Mouse (Mus musculus): ENCODE measurements around the gene Triap1. TPM values are rescaled to one million over a fixed set of nuclear protein-coding genes. Genes with fewer than 3 reads are reported as not detected.
"Not testable (repeated sequence)": the region's sequence is repeated elsewhere in the genome, so short reads cannot be mapped to it uniquely, and the experiment has no call there.

The Triap1 gene
- 39.1 and 43.1 TPM in 2 replicates for total RNA-seq (2015)
- total RNA-seq (2017) = 17.7 and 25.3 TPM in 2 replicates

DNA sequence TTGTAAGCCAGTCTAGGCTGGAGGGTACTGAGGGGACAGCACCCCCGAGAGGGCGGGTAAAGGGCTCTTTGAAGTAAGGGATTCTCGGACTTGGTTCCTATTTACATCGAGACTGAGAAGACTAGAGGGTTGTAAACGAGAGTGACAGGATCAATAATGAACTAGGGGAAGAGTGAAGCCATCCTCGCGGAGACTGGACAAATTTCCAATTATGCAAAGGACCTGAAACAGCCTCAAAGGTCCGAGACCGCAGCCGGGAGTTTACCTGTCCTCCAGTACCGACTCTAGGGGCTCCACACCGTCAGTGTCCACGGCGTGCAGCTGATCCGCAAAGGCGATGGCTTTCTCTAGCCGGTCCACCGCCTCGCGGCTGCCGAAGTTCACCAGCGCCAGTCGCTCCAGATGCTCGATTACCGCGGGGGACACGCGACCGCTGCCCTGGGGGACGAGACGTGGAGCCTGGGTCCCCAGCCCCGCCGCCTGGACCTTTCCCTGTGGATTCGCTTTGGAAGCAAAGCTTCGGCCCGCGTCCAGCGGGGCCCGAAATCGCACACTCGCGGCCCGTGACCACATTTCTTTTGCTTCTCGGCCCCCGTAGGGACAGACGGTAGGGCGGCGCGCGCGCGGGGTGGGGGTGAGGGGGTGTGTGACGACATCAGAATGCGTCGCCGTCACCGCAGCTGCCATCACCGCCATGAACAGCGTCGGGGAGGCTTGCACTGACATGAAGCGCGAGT lies at the start of gene Triap1, which contains the start of gene Gatc:
Gene Triap1, plus strand, starts transcription at position 649 of the 737 bp plus-strand sequence.
Gene Gatc, minus strand, starts transcription at position 602 of the 737 bp plus-strand sequence.
- peak; percentile 97 for ATAC-seq (replicated peaks; ENCODE audit: poor library complexity)

DNA sequence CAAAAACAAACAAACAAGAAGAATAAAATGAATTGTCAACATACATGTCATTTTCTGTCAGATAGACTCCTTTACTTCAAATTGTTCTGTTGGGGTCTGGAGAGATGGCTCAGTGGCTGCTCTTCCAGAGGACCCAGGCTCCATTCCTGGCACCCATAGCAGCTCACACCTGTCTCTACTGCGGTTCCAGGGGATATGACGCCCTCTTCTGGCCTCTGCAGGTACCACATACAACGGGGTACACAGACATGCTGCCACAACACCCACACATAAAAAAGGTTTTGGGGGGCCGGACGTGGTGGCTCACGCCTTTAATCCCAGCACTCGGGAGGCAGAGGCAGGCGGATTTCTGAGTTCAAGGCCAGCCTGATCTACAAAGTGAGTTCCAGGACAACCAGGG lies 46.9 kb upstream of the Triap1 start:
- ATAC-seq (replicated peaks; ENCODE audit: poor library complexity) = peak; percentile 58

DNA sequence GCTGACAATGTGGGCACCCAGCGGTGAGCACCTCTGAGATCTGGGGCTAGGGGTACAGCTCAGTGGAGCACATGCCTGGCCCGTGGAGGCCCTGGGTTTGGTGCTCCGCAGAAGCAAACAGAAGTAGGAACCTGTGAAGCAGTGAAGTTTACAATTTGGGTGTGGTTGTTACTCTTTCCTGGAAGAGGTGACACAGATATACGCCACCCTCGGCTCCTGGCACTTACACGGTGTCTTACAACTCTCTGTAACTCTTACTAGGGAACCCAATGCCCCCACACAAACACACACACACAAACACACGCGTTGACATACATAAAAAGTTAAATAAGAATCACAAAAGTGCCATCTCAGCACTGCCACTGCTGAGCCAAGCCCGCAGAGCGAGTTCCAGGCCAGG lies 44.7 kb upstream of the Triap1 start:
- ATAC-seq (replicated peaks; ENCODE audit: poor library complexity) = no peak

DNA sequence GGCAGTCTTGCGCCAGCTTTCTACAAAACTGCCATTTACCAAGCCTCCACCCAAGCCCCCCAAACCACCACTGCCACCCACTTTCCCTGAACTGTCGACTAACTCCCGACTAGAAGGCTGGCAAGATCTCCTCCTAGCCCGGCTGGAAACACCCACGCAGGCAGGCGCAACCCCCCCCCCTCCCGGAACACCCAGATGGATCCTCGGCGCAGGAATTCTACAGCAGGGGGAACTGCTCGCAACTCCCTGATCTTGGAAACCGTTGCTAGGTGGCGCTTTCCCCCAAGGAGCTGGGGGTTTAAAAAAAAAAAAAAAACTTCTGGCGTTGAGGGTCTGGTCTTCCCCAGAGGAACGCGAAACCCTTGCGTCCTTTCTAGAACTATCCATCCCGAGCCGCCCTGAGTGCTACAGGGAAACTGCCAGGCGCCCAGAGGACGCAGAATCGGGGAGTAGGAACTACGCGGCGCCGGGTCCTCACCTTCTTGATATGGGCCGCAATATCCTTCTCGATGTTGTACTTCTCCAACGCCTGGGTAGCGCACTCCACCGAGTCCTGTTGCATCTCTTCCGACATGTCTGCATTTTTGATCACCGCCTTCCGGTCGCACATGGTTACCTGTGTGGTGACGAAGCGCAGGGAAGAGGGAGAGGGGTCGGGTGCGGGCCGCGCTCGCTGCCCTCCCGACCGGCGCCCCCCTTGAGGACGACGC lies 40.8 kb upstream of the Triap1 start:
- peak; percentile 5 for ATAC-seq (replicated peaks; ENCODE audit: poor library complexity)

DNA sequence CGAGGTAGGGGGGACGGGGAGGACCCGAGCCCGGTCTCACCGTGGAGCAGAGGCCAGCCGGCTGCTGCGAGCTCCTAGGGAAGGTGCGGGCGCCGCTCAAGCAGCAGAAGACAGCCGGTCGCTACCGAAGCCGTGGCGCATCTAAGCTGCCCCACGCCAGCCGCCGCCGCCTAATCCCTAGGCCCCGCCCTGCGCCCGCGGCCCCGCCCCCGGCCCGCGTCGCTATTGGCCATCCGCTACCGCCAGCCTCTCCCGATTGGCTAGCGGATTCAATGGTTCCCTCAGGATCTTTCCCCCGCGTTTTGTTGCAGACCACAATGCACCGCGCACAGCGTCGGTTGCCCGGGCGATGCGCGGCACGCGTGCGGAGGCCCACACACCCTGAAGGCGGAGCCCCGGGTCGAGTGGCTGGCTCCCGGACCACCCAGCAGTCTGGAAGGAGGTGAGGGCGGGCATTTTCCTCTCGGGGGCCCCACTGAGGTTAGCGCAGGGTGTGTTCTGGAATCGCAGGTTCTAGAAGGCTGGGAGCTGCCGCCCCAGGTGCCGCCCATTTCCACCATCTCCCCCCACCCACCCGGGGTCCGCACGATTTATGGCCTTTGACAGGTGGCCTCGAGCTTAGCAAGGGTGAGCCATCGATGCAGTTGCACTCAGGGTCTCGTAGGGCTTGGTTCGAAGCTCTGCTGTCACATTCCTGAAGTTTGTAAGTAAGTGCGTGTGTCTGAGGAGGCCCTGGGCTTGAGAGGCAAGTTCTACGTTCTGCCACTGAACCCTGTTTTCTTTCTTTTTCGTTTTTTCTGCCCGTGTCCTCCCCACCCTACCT lies 40.0 kb upstream of the Triap1 start, which contains the start of gene Dynll1:
Gene Dynll1, minus strand, starts transcription at position 208 of the 823 bp plus-strand sequence.
- ATAC-seq (replicated peaks; ENCODE audit: poor library complexity) = peak; percentile 95

DNA sequence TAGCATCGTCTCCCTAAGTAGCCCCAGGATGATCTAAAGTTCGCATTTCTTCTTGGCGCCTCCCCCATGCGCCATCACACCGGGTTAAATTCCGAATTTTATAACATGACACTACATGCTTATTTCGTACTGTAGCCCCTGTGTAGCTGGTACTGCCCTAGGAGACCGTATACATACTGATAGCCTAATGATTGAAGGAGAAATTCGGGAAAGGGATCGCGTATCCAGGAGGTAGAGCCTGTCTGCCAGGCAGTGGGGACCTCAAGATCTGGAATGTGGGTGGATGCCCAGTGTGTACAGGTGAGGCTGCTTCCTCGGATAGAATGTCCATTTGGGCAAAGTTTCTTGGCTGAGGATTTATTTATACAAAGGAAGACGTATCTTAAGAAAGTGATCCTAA lies 39.4 kb upstream of the Triap1 start:
- ATAC-seq (replicated peaks; ENCODE audit: poor library complexity) = 0 out of 2 replicates have a peak, but pooled peaks have one; percentile 0

DNA sequence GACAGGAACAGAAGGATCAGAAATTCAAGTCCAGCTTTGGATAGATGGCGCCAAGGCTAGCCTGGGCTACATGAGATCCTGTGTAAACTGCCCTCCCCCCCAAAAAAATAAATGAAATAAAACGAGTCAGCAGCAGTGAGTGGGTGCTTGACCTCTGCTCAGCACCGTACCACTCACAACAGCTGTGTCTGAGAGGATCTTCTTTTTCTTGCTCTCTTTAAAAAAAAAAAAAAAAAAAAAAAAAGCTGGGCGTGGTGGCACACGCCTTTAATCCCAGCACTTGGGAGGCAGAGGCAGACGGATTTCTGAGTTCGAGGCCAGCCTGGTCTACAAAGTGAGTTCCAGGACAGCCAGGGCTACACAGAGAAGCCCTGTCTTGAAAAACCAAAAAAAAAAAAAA lies 38.8 kb upstream of the Triap1 start:
- ATAC-seq (replicated peaks; ENCODE audit: poor library complexity) = not testable (repeated sequence)

DNA sequence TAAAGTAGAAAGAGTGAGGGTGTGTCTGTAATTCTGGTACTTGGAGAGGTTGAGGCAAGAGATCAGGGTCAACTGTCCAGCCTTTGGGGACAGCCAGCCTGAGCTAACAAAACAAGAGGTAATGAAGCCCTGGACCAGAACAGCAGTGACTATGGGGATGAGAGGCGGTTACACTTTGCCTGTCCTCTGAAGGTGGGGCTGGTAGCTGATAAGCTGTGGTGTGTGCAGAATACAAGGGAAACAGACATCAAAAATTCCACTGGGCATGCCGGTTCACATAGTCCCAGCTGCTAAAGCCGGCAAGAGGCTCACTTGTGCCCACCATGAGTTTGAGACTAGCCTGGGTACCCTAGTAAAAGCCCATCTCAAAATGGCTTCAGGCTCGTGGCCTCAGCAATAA lies 28.7 kb upstream of the Triap1 start:
- ATAC-seq (replicated peaks; ENCODE audit: poor library complexity) = peak; percentile 47

DNA sequence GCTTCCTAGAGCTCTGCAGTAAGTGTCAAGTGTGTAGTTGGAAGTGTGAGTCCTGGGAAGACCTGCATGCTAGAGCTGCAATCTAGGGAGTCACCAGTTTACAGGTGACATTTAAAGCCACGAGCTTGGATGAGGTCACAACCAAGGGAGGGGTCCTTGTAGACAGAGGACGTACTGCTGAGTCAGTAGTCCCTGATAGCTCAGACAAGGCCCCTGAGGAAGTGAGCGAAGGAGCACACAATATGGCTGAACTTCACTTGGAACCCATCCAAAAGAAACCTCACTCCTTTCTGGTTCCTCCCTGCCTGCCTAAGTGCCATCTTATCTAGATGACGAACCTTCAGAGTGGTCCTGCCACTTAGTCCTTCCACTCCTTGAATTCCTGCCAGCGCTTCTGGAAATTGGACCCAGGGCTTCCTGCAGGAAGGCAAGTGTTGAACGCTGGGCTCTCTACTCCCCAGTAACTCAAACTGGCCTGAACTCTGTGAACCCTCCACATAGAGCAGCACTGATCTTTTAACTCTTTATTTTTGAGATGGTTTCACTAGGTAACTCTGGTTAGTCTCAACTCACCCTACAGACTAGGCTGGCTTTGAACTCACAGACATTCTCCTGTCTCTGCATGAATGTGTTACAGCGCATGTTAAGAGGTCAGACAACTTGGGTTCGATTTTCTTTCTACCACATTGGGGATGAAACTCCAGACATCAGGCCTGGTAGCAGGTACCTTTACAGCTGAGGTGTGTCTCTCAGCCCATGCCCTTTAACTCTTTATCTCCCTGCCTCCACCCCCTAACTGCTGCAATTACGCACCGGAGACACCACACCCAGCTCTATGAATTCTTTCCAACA lies 28.0 kb upstream of the Triap1 start:
- peak; percentile 90 for ATAC-seq (replicated peaks; ENCODE audit: poor library complexity)

DNA sequence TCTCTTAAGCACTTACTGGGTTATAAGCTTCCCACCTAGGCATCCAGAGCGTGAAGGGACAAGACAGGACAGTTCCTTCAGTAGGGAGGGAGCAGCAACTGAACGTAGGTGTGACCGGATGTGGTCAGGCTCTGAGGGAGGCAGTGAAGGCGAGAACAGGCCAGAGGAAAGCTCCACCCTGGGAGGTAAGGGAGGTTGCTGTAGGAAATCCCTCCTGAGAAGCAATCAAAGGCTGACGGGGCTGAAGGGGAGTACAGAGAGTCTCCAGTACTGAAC lies 27.4 kb upstream of the Triap1 start:
- no peak for ATAC-seq (replicated peaks; ENCODE audit: poor library complexity)

DNA sequence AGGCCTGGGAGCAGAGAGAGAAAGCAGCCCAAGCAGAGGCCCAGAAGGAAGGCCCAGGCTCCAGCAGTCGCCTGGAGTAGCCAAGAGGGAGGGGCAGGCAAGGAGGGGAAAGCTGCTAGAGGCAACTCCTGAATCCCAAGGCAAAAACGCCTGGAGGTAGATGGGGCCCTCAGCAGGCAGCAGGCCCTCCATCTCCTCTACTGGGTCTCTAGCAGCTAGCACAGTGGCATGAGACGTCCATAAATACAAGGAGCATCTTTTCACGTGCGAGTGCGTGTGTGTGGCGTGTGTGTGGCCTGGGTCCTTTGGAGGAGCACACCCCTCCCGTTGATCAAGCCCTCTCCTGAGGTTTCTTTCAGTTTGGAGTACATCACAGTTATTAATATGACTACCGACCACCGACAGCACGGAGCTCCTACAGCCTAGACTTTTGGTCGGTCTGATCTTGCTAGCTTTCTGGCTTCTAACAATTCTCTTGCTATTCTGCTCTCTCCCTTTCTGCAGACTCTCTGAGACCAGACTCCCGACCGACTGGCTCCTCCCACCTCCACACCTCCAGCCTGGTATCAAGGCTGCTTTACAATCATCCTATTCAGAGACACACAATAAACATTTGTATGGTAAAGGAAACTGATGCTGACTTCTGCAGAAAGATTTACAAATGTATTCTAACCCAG lies 23.9 kb upstream of the Triap1 start:
- no peak for ATAC-seq (replicated peaks; ENCODE audit: poor library complexity)

DNA sequence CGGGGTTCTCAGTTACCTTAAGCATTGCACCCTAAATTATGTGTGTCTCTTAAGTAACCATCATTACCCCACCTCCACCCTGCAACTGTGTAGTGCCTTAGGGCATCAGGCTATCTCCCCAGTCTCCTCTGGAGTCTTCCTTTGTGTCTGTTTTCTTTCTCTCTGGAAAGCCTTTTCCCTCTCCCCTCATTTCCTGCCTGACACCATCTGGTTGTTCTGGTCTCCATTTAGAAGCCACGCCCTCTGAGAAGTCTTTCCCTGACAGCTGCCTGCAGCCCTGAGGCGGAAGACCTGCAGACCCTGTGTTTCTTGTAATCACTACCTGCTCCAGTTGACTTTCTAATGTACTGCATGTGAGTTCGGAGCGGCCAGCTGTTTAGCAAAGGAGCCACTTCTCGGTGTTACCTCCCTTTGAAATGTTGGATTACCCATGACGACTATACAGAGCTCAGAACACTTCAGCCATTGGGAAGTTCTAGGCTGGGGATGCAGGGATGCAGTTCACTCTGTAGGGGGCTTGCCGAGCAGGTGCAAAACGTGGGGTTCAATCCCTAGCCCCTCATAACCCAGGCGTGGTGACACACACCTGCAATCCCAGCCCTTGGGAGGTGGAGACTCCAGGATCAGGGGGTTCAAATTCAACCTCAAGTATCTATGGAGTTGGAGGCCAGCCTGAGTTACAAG lies 23.2 kb upstream of the Triap1 start:
- no peak for ATAC-seq (replicated peaks; ENCODE audit: poor library complexity)

DNA sequence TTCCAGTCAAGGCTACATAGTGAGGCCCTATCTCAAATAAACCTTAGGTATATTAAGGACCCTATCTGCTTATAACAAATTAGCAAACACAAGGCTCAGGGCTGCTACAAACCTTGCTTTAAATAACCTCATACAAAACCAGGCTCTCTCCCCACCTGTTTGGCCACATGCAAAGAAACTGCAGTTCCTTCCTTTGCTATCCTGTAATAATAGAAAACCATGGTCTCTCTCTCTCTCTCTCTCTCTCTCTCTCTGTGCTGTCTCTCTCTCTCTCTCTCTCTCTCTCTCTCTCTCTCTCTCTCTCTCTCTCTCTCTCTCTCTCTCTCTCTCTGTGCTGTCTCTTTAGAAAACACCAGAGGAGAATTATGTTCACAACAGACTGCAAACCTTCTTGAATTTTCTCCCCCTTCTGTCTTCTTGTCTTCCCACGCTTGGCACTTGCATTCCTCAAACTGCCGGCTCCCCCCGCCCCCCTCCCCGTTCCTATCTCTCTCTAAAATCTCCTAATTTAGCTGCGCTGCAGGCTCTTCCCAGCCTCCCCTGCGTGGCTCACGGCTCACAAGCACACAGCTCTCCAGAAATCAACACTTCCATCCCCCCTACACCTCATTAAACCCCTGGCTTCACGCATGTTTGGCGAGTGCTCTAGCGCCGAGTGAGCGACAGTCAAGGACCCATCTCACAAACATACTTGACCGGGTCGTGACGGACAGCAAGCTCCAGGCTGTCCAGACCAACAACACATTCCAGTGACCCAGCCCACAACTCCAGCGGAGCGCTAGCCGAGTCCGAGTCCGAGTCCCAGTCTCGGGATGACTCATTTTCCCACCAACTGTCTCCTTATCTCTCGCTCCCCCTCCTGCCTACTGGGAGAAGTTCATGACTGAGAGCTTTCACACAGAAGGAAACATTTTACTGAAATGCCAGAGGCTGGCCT lies 21.8 kb upstream of the Triap1 start:
- ATAC-seq (replicated peaks; ENCODE audit: poor library complexity) = peak; percentile 94

DNA sequence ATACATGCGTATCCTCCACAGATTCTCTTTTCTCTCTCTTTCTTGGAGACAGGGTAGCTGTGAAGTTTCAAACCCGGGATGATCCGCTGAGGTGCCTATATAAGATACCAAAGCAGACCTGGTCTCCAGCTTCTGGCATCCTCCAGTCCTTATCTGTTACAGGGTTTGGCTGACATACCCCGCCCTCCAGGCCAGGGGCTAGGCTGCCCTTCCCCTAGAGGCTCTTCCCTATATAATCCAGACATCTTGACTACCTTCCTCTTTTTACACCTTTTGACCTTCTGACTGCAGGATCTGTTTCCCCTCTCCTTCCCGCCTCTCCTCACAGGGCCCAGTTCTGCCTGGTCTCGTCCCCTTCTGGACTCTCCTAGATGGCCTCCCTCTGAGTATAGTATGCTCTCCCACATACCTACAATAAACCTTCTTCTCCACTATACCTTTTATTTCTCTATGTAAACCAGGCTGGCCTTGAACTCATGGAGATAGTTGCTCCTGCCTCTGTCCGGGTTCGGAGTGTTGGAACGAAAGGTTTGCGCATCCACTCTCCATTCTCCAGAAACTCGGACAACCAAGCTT lies 14.7 kb upstream of the Triap1 start:
- peak; percentile 40 for ATAC-seq (replicated peaks; ENCODE audit: poor library complexity)

DNA sequence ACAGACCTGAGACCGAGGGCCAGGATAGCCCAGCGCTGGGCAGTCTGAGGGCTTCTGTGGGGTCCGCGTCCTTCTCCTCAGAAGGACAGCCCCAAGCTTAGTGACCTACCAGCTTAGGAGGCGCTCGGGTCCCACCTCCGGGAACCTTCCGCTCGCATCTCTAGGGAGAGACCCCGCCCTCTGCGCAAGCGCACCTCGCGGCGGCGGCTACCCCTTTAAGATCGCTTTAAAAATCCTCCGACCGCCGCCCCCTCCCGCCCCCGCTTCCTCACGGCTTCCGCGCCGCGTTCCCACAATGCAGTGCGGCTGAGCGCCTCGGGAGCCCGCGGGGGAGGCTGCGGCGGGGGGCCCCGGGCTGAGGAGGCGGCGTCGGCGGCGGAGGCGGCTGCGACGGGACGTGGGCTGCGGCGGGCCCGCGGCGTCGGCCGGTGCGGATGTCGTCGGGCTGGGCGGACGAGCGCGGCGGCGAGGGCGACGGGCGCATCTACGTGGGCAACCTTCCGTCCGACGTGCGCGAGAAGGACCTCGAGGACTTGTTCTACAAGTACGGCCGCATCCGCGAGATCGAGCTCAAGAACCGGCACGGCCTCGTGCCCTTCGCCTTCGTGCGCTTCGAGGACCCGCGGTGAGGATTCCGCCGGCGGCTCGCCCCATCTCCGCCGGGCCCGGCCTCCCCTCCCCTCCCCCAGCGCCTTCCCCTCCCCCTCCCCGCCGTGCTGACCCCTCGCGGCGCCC lies 14.0 kb upstream of the Triap1 start, which contains the start of gene Srsf9:
Gene Srsf9, plus strand, starts transcription at position 303 of the 735 bp plus-strand sequence.
- ATAC-seq (replicated peaks; ENCODE audit: poor library complexity) = peak; percentile 93

DNA sequence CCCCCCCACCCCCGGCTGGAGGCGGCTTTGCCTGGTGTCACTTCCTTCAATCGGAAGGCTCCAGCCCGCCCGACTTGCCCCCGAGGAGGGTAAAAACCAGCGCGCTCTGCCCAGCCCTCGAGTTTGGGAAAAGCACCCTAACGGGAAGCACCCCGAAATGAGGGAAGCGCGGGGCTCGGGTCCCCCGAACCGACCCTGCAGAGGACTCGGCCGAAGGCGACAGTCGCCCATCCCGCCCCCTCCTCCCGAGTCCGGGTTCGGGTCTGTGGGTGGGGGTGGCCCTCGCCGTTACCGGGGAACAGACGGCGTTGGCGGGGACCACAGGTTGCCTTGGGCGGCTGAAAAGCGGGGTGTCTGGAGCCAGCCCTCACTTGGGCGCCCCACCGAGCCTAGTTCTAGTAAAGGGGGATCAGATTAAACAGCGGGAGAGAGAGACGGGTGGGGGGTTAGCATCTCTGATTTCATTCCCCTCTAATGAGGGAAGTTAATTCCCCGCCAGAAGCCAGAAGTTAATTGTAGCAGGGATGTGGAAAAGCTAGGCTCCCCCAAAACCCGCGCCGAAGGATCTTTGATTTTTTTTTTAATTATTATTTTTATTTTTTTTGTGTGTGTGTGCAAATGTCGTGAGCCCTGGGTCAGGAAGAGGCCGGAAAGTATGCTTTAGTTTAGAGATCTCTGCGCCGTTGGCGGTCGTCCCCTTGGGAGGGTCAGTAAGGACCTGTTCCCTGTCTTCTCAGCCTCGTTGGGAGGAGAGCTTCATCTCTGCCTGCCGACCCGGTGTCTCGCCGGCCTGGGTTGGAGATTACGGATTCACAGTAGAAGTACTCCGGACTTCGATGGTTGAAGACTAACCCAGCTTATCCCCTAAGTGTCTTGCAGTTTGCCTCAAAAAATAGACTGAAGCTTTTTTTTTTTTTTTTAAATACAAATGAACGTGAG lies 13.1 kb upstream of the Triap1 start:
- no peak for ATAC-seq (replicated peaks; ENCODE audit: poor library complexity)
